Mouse (Mus musculus) testis, postnatal 14 days (tissue): ENCODE results near the gene Aldh1l1.
"Not testable (repeated sequence)": the region's sequence is repeated elsewhere in the genome, so short reads cannot be mapped to it uniquely, and the experiment has no call there.

ENCODE experiments used
- DNase-seq: peaks from one replicate; pipeline ENCODE4 v3.0.0; 2021; ENCODE audit warnings: low spot score

Aldh1l1 gene

DNA sequence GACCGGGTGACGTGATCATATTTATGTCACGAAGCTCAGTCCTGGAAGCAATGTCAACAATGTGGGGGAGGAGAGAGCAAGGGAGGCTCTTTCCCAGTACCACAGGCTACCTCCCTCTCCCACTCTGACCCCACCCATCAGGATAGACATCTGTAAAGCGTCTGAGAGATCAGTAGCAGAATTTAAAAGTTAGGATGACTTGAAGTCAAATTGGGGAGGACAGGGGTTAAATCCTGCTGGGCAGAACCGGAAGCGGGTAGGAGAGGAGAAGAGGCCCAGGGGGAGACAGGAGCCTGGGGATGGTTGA lies 135.3 kb downstream of the Aldh1l1 start:
- no peak for DNase-seq

DNA sequence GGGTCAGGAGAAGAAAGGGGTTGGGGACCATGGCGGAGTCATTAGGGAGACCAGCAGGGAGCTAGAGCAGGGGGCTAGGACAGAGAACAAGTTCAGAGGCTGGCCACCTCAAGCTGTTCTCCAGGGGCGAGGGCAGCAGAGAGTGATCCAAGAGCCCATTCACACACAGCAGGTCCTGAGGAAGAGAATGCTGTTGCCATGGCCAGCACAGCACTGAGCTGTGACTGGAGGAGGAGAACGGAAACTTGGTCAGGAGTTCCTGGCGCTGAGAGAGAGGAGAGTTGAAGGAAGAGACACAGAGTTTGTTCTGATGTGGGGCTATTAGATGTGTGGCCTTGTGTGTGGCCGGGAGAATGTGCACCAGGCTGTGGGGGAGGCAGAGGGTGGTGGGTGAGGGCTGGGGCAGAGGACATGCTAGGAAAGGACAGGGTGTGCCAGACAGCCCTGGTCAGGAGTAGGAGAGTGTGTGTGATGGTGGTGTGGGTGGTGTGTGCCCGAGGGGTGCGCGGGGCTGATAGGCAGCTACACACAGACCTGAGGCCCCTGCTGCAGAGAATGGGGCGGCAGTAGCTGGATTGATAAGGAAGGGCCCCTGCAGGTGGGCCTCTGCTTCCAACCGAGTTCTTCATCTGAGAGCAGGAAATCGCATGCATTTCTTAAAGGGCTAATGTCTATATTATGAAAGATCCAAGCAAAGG lies 136.7 kb downstream of the Aldh1l1 start:
- DNase-seq = peak; percentile 71

DNA sequence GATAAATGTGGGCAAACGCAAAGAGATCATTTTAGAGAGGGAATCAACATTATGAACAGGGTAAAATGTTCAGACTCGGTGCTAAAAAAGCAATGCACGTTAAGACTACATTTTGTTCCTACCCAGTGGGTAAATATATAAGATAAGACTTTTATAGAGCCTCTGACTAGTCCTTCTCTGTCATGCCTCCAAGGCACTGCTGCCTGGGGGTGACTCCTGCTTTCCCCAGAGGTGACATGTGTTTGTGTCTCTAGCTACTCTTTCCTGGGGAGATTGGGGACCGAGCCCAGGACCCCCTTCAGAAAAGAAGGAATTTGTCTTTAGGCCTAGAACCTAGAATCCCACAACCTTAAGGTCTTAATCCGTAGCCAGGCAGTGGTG lies 137.2 kb downstream of the Aldh1l1 start:
- no peak for DNase-seq

DNA sequence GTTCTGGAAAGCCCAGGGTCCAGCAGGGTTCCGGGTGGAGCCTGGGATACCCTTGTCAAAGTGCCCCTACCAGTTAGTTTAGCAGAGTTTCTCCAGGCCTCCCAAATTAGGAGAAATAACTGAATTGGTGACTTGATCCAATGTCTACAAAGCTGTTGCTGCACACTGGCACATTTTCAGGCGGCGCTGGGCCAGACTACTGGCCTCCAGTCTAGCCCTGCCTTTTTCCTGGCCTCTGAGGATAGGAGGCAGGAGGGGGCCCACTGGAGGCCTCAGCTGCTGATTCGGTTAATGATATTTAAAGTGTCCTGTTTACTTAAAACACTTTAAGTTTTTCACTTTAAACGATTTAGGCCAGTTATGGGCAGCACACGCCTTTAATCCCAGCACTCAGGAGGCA lies 138.0 kb downstream of the Aldh1l1 start:
- no peak for DNase-seq

DNA sequence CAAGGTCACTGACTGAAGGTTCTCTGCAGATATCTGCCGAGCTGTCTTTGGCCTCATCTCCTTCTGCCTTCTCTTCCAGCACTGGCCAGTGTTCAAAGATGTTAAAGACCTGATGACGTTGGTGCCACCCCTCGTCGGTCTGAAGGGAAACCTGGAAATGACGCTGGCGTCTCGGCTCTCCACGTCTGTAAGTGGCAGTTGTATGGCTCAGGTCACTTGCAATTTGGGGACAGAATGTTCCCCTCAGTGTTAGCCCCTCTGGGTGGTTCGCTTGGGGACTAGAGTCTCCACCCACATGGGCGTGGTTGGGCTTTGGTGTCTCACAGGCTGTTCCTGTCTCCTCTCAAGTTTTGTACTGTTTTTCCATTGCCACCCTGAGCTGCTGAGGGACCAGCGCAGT lies 138.5 kb downstream of the Aldh1l1 start:
- DNase-seq = no peak

DNA sequence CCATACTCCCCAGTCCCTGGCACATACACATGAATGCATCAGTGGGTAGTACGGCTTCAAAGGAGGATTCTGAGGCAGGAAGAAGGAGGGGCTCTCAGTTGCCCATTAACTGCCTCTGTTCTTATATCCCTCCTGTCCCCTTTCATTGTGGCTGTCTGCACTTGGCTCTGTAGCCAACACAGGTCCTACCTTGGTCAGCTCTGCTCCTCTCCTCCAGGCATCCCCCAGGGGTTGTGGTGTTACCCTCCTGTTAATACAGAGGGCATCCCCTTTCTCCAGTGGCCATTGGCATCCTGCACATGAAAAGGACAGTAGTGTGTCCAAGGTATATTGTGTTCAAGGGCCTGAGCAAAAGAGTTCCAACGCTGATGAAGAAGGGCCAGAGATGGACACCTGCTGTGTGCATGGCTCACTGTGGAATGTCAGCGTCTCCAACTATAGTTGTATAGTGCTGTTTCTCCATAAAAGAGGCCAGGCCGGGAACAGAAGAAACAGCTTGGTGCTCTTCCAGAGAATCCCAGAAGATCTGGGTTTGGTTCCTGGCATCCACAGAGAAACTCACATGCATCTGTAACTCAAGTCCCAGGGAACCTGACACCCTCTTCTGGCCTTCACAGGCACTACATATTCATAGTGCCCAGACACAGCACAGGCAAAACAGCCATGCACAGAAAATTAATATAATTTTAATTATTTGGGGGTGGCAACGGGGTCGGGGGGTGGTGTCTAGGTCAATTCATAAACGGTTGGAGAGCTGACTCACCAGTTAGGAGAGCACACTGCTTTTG lies 139.2 kb downstream of the Aldh1l1 start:
- no peak for DNase-seq

DNA sequence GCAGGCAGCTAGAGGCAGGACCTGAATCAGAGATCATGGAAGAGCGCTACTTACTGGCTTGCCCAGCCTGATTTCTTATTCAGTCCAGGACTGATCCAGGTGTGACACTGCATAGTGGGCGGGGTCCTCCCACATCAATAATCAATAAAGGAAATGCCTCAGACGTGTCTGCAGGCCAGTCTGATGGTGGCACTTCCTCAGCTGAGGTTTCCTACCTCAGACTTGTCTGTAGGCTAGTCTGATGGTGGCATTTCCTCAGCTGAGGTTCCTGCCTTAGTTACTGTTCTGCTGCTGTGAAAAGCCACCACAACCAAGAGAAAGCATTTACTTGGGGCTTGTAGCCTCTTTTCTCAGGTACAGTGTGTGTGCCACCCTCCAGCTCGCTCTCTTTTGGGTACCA lies 141.3 kb downstream of the Aldh1l1 start:
- DNase-seq = no peak

DNA sequence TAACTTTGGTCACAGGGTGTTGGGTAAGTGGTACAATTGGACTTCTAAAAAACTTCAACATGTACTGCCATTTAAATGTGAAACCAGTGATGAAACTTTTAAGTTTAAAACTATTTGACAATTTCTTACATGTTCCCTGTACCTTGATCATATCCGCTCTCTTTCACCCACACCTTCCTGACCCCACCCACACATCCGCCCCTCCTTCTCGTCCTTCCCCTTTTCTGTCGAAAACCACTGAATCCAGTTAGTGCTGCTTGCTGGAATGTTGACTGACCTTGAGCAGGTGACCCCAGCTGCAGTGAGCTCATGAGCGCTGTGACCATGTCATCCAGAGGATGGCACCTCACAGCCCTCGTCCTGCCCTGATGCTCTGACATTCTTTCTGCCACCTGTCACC lies 143.3 kb downstream of the Aldh1l1 start:
- no peak for DNase-seq

DNA sequence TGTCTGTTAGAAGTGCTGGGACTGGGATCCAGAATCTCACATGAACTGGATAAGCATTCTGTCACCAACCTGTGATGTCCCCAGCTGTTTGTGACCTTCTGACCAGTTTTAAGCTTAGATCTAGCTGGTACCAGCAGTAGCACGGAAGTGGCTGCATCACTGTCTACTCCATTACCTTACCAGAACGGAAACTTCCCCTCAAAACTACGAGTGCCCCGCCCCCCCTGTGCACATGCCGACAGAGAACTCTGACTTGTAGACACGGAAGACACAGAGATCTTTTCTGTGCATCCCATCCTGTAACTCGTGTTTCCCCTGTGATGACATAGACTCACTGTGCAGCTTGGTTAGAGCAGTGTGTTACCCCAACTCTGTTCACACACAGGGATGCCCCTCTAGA lies 144.2 kb downstream of the Aldh1l1 start:
- DNase-seq = no peak

DNA sequence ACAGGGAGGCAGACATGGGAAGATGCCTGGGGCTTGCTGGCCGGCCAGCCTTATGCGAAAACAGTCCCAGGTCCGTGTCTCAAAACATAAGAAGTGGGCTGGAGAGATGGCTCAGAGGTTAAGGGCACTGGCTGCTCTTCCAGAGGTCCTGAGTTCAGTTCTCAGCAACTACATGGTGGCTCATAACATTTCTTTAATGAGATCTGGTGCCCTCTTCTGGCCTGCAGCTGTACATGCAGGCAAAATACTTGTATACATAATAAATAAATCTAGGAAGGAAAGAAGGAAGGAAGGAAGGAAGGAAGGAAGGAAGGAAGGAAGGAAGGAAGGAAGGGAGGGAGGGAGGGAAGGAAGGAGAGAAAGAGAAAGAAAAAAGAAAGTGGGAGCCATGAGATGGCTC lies 146.3 kb downstream of the Aldh1l1 start:
- DNase-seq = not testable (repeated sequence)

DNA sequence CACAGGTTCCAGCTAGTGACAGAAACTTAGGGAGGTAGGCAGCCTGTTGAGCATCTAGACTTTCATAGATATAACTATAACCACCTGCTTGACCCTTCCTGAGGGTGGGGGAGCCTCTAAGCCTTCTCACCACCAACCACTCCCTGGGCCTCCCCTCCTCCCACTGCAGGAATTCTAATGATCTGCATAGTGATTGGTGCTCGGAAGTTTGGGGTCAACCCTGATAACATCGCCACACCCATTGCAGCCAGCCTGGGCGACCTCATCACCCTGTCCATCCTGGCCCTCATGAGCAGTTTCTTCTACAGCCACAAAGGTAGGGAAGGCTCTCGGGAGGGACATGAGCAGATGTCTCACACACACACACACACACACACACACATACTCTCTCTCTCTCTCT lies 148.9 kb downstream of the Aldh1l1 start:
- no peak for DNase-seq

DNA sequence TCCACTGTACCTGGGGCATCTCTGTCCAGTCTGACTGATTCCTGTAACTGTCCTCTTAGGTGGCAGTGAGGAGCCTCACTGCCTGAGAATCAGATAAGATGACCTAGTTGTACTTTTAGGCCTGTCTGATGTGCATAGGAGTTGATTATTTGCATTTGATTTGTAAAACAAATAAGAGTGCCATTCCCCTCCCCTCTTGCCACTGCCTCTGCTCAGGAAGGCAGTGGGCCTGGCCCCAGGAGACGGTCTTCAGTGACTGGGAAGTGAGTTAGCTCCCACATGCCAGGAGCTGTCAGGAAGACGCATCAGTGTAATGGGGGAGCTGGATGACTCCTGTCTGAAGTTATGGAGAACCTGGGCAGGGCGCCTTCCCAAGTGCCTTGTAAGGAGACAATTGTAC lies 149.4 kb downstream of the Aldh1l1 start:
- DNase-seq = no peak

DNA sequence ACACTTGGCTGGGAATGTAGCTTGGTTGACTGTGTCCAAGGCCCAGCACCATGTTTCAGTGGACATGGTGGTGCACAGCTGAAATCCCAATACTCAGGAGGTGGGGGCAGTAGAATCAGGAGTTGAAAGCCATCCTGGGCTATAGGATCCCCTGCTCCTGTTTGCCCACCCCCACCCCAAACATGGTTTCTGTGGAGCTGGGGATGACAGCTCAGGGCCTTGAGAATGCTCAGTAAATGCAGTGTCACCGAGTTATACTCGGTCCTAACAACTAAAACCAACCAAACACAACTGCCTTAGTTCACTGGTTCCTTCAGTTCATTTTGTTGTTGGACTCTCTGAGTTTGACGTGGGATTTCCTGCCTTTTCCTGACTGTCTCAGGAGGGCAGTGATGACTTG lies 156.8 kb downstream of the Aldh1l1 start:
- no peak for DNase-seq

DNA sequence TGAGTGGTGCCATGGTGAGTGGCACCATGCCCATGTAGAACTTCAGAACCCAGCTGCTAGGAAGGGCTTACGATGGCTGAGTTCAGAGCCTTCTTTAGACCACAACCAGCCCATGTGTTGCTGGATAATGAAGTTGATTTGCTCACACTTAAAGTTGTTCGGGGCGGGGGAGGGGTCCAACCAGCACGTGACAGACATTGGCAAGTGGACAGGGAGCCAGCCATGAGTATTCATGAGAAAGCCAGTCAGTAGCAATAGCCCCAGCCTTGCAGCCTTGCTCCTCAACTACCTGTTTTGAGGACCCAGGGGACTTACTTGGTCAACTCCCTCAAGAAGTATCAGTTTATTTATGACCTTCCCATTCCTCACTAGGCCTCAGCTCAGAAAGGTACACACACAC lies 158.7 kb downstream of the Aldh1l1 start:
- no peak for DNase-seq

DNA sequence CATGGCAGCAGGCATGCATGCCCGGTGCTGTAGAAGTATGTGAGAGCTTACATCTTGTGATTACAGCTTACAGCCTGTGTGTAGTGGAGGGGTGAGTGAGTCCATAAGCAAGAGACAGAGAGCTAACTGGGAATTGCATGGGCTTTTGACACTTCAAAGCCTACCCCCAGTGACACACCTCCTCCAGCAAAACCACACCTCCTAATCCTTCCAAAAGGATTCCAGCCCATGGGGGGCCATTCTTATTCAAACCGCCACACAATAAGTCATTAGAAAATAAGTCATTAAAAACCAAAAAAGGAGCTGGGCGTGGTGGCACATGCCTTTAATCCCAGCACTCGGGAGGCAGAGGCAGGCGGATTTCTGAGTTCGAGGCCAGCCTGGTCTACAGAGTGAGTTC lies 162.2 kb downstream of the Aldh1l1 start:
- DNase-seq = no peak

DNA sequence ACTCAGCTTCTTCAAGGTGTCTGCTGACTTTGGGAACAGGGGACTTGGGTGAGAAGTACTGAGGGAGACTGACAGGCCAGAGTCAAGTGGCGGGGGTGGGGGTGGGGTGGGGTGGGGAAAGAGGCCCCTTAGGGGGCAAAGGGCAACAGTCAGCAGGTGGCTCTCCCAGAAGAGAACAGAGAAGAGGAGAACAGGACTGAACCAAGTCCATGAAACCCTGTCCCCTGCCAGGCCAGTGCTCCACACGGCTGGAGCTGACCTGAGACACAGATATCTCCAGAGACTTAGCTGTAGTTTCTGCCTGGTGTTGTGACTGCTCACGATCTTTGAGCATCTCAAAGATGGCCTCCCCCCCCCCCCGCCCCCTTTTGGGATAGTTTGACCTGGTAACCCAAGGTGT lies 163.1 kb downstream of the Aldh1l1 start:
- DNase-seq = no peak
